Comparison of ENCODE assay signal across 7 mouse cellular contexts in genomic region chr10:88731496-88732308, GRCm38 (mm10). TPM values are rescaled to one million over a fixed set of nuclear protein-coding genes. Genes with fewer than 3 reads are reported as not detected.
DNase-seq lines count a peak whose midpoint lies in the region; ATAC-seq lines count a peak whose summit lies in the region.

No protein-coding gene starts in this region.

- H3K27me3 ChIP-seq in neural tube, embryonic 11.5 days (ENCODE audit: control insufficient read depth, insufficient read depth, low read length): no peaks in the 10 kb centered on the region

- peak overlapping the region; percentile 98 for H3K4me3 ChIP-seq in neural tube, embryonic 11.5 days (ENCODE audit: low read depth, low read length)
- H3K4me3 ChIP-seq in macrophage (ENCODE audit: inconsistent target): peak overlapping the region; percentile 97

- no peak overlapping the region for H3K27ac ChIP-seq in neural tube, embryonic 11.5 days (ENCODE audit: low read depth, low read length)
- peak overlapping the region; percentile 28 for H3K27ac ChIP-seq in macrophage

- H3K9ac ChIP-seq in neural tube, embryonic 11.5 days (ENCODE audit: low read length): peak overlapping the region; percentile 93

- DNase-seq in neural tube, embryonic 11.5 days (ENCODE audit: low spot score): no peak
- DNase-seq in neural tube, embryonic 10.5 days (ENCODE audit: extremely low spot score, low spot score): no peak
- DNase-seq in frontal cortex, postnatal 36 days (ENCODE audit: low spot score in 2 of 2): peak; percentile 17 to 30
- DNase-seq in ovary, postnatal 36 days (ENCODE audit: low spot score): no peak
- no peak for DNase-seq in right cerebral cortex, postnatal 25 days

- peaks cover 10% of the 10 kb centered on the region for H3K4me1 ChIP-seq in neural tube, embryonic 11.5 days (ENCODE audit: control insufficient read depth, insufficient read depth, low read length)

- H3K36me3 ChIP-seq in neural tube, embryonic 11.5 days (ENCODE audit: control insufficient read depth, insufficient read depth, low read length): no peaks in the 10 kb centered on the region
- peaks cover 9% of the 10 kb centered on the region; the same call in 1 of the 2 replicates for H3K36me3 ChIP-seq in macrophage (ENCODE audit: inconsistent target)

- H3K79me2 ChIP-seq in macrophage (ENCODE audit: inconsistent target): peaks cover 49% of the 10 kb centered on the region

- ATAC-seq in neural tube, embryonic 11.5 days (ENCODE audit: insufficient read depth, low FRiP score, low TSS enrichment): peak; percentile 62
- ATAC-seq in common myeloid progenitor, adult 5-6 weeks (replicated peaks; ENCODE audit: low read depth, poor library complexity, severe bottlenecking): 0 out of 2 replicates have a peak, but pooled peaks have one; percentile 2

- H3K9me3 ChIP-seq in neural tube, embryonic 11.5 days (ENCODE audit: control insufficient read depth, low read length): no peaks in the 10 kb centered on the region

- 2% methylated on average over 61 of the region's 61 CpGs for WGBS in neural tube, embryonic 11.5 days
- 1% methylated on average over 61 of the region's 61 CpGs for WGBS in macrophage (ENCODE audit: missing documents)

- peak overlapping the region; percentile 92 for H3K4me2 ChIP-seq in neural tube, embryonic 11.5 days (ENCODE audit: low read depth)

RNA-seq across cellular contexts. Expression of gene Arl1, which starts 1.0 kb away (rescaled TPM):
- polyA plus RNA-seq in neural tube, embryonic 11.5 days (2014; fragmentation: Nextera tagmentation; extraction: Ambion mirVana): 161 and 166 TPM in 2 replicates
- total RNA-seq in common myeloid progenitor, adult 5-6 weeks (2017): 88.6 and 96.6 TPM in 2 replicates
- 10 to 100 TPM in 13 of 26 experiments, 1 to 10 TPM in 13; 2.9 to 28.4 (median 10.9) TPM for total RNA-seq in macrophage (2018; cell fraction: chromatin; rRNA removed)
- total RNA-seq in macrophage (2018; cell fraction: cytosol; rRNA removed): 100 to 1,000 TPM in 11 of 26 experiments, 10 to 100 TPM in 15; 80.3 to 114 (median 97.3) TPM
- total RNA-seq in macrophage (2018; cell fraction: nucleus; rRNA removed): 10 to 100 TPM; 14.6 to 59.3 (median 30.5) TPM
- 107 to 119 TPM (median 109 TPM) in 3 replicates for polyA plus RNA-seq in macrophage (2018)

RNA-seq across cellular contexts. Expression of gene Spic, which starts 46.9 kb away (rescaled TPM):
- polyA plus RNA-seq in neural tube, embryonic 11.5 days (2014; fragmentation: Nextera tagmentation; extraction: Ambion mirVana): not detected in 2 replicates
- total RNA-seq in common myeloid progenitor, adult 5-6 weeks (2017): 1.1 and 4.2 TPM in 2 replicates
- 10 to 100 TPM in 23 of 26 experiments, 1 to 10 TPM in 3; 6.5 to 50.5 (median 17.6) TPM for total RNA-seq in macrophage (2018; cell fraction: chromatin; rRNA removed)
- total RNA-seq in macrophage (2018; cell fraction: cytosol; rRNA removed): 10 to 100 TPM in 22 of 26 experiments, 1 to 10 TPM in 4; 7.6 to 43.5 (median 15.4) TPM
- 10 to 100 TPM in 25 of 26 experiments, 1 to 10 TPM in 1; 7.8 to 44.7 (median 20.0) TPM for total RNA-seq in macrophage (2018; cell fraction: nucleus; rRNA removed)
- 3.8 to 31.2 TPM (median 11.1 TPM) in 3 replicates for polyA plus RNA-seq in macrophage (2018)

Comparison
In these comparisons a context has a peak if more than half of its experiments do, and no peak if none do; other contexts are left out.
1. DNase-seq: peak in frontal cortex, postnatal 36 days (2 of 2); none in neural tube, embryonic 11.5 days (single experiment), neural tube, embryonic 10.5 days (single experiment), ovary, postnatal 36 days (single experiment) and right cerebral cortex, postnatal 25 days (single experiment).